Mouse (Mus musculus) R1 (cell line): Measurements from ENCODE around the gene Tmem268.
A peak's percentile ranks its signal among the peaks of the same experiment; 100 is the strongest.

Experiments
- DNase-seq: peaks from one replicate; pipeline ENCODE4 v3.0.0-alpha.2; 2018; ENCODE audit warnings: low read depth, low spot score

Tmem268 gene

GRCm38 (mm10) chr4:63600786-63601185, 42.2 kb downstream of the Tmem268 start:
- no peak for DNase-seq

- DNase-seq = no peak
These were observed 42.7 kb downstream of the Tmem268 start for GRCm38 (mm10) chr4:63601263-63601662.

- no peak for DNase-seq
These were observed 46.4 kb downstream of the Tmem268 start, which contains the start of gene Gm11213 for GRCm38 (mm10) chr4:63604945-63605344. Gene Gm11213 (minus strand): TSS chr4:63605261.

GRCm38 (mm10) chr4:63605545-63605944, 47.0 kb downstream of the Tmem268 start:
- DNase-seq = no peak

- no peak for DNase-seq
These were observed 47.4 kb downstream of the Tmem268 start for GRCm38 (mm10) chr4:63605968-63606367.

GRCm38 (mm10) chr4:63608391-63608790, 49.8 kb downstream of the Tmem268 start:
- DNase-seq = no peak

- no peak for DNase-seq
These were observed 63.3 kb downstream of the Tmem268 start for GRCm38 (mm10) chr4:63621861-63622260.

- DNase-seq = peak; percentile 39
These were observed 63.8 kb downstream of the Tmem268 start, which contains the start of gene Tex48 for GRCm38 (mm10) chr4:63622378-63622835. Gene Tex48 (minus strand): TSS chr4:63622428.

GRCm38 (mm10) chr4:63625563-63626080, 67.0 kb downstream of the Tmem268 start:
- DNase-seq = no peak

- no peak for DNase-seq
These were observed 68.5 kb downstream of the Tmem268 start for GRCm38 (mm10) chr4:63627111-63627510.

- no peak for DNase-seq
These were observed 74.6 kb downstream of the Tmem268 start for GRCm38 (mm10) chr4:63633181-63633580.
